8 mouse cellular contexts compared by ENCODE assay signal in genomic region chr1:91962256-91962655, GRCm38 (mm10).
DNase-seq lines count a peak whose midpoint lies in the region; ATAC-seq and TF ChIP-seq lines count a peak whose summit lies in the region.

No protein-coding gene starts in this region.

- peaks cover 41% of the 10 kb centered on the region for H3K4me1 ChIP-seq in E14TG2a.4 (replicated peaks; ENCODE audit: low read depth, low read length)
- H3K4me1 ChIP-seq in forebrain, embryonic 16.5 days (replicated peaks; ENCODE audit: control insufficient read depth, insufficient read depth, low read length), result no peaks in the 10 kb centered on the region
- no peaks in the 10 kb centered on the region for H3K4me1 ChIP-seq in intestine, embryonic 15.5 days (replicated peaks)
- H3K4me1 ChIP-seq in lung, embryonic 16.5 days (replicated peaks; ENCODE audit: control insufficient read depth, insufficient read depth, low read length), result no peaks in the 10 kb centered on the region

- TF ChIP-seq CTCF in E14TG2a.4 (conservative IDR thresholded peaks at IDR 0.05; ENCODE audit: low read length), result peak; percentile 63

- no peak overlapping the region for H3K4me3 ChIP-seq in E14TG2a.4 (replicated peaks; ENCODE audit: low read length)
- H3K4me3 ChIP-seq in forebrain, embryonic 16.5 days (replicated peaks; ENCODE audit: low read length), result no peak overlapping the region
- H3K4me3 ChIP-seq in intestine, embryonic 15.5 days (replicated peaks), result no peak overlapping the region
- H3K4me3 ChIP-seq in lung, embryonic 16.5 days (ENCODE audit: low read length), result no peak overlapping the region

- H3K27me3 ChIP-seq in E14TG2a.4 (ENCODE audit: insufficient read depth, low read length), result no peaks in the 10 kb centered on the region
- H3K27me3 ChIP-seq in forebrain, embryonic 16.5 days (replicated peaks; ENCODE audit: control insufficient read depth, insufficient read depth, low read length), result no peaks in the 10 kb centered on the region
- no peaks in the 10 kb centered on the region for H3K27me3 ChIP-seq in intestine, embryonic 15.5 days (replicated peaks)
- H3K27me3 ChIP-seq in lung, embryonic 16.5 days (ENCODE audit: control insufficient read depth, insufficient read depth, low read depth, low read length), result no peaks in the 10 kb centered on the region

- WGBS in forebrain, embryonic 16.5 days, result 31% methylated on average over 1 of the region's 1 CpGs
- WGBS in intestine, embryonic 15.5 days, result 64% methylated on average over 1 of the region's 1 CpGs
- 74% methylated on average over 1 of the region's 1 CpGs for WGBS in lung, embryonic 16.5 days

- ATAC-seq in forebrain, embryonic 16.5 days, result peak; percentile 76; the same call in 1 of the 2 replicates
- ATAC-seq in intestine, embryonic 15.5 days, result 0 out of 2 replicates have a peak, but pooled peaks have one; percentile 59
- ATAC-seq in lung, embryonic 16.5 days (ENCODE audit: low read depth), result peak; percentile 71; the same call in 1 of the 2 replicates

- H3K27ac ChIP-seq in forebrain, embryonic 16.5 days (ENCODE audit: low read length), result no peak overlapping the region
- no peak overlapping the region for H3K27ac ChIP-seq in intestine, embryonic 15.5 days
- no peak overlapping the region for H3K27ac ChIP-seq in lung, embryonic 16.5 days (ENCODE audit: low read length)

- H3K9ac ChIP-seq in forebrain, embryonic 16.5 days (replicated peaks; ENCODE audit: low read depth, low read length), result no peak overlapping the region
- no peak overlapping the region for H3K9ac ChIP-seq in intestine, embryonic 15.5 days
- no peak overlapping the region for H3K9ac ChIP-seq in lung, embryonic 16.5 days (ENCODE audit: low read length)

- DNase-seq in B cell, adult 2 months, result peak; percentile 72 to 73
- DNase-seq in c-Kit-positive CD71-positive TER-119-negative erythroid progenitor cells, embryonic 14.5 days (ENCODE audit: low read depth), result peak; percentile 8
- DNase-seq in retina, postnatal 7 days (ENCODE audit: low read depth, low spot score), result peak; percentile 32
- DNase-seq in frontal cortex, postnatal 36 days (ENCODE audit: low spot score in 2 of 2), result no peak

- no peaks in the 10 kb centered on the region for H3K9me3 ChIP-seq in E14TG2a.4 (ENCODE audit: low read length)
- H3K9me3 ChIP-seq in forebrain, embryonic 16.5 days (ENCODE audit: control insufficient read depth, low read length), result no peaks in the 10 kb centered on the region
- H3K9me3 ChIP-seq in intestine, embryonic 15.5 days, result no peaks in the 10 kb centered on the region
- no peaks in the 10 kb centered on the region for H3K9me3 ChIP-seq in lung, embryonic 16.5 days (ENCODE audit: control insufficient read depth, low read length)

- H3K4me2 ChIP-seq in forebrain, embryonic 16.5 days (ENCODE audit: low read length), result no peak overlapping the region
- H3K4me2 ChIP-seq in intestine, embryonic 15.5 days (replicated peaks), result no peak overlapping the region
- no peak overlapping the region for H3K4me2 ChIP-seq in lung, embryonic 16.5 days (ENCODE audit: low read depth, low read length)

- peaks cover 95% of the 10 kb centered on the region for H3K36me3 ChIP-seq in E14TG2a.4 (ENCODE audit: insufficient read depth, low read length)
- H3K36me3 ChIP-seq in forebrain, embryonic 16.5 days (ENCODE audit: control insufficient read depth, insufficient read depth), result peaks cover 6% of the 10 kb centered on the region
- H3K36me3 ChIP-seq in intestine, embryonic 15.5 days, result peaks cover 8% of the 10 kb centered on the region
- H3K36me3 ChIP-seq in lung, embryonic 16.5 days (ENCODE audit: control insufficient read depth, insufficient read depth, low read length), result peaks cover 8% of the 10 kb centered on the region; the same call in 1 of the 2 replicates

Comparison
In these comparisons a context has a peak if more than half of its experiments do, and no peak if none do; other contexts are left out.
1. DNase-seq: peak in B cell, adult 2 months (2 of 2), c-Kit-positive CD71-positive TER-119-negative erythroid progenitor cells, embryonic 14.5 days (single experiment) and retina, postnatal 7 days (single experiment); none in frontal cortex, postnatal 36 days (0 of 2).
2. Peak in every context shown above with its lines, with median percentiles within 50 percentile points of each other: ATAC-seq.